Mouse (Mus musculus) effector memory CD4-positive, alpha-beta T cell, adult 5 months (primary cell): ENCODE data around the gene Prss8. TPM values are rescaled to one million over a fixed set of nuclear protein-coding genes. Genes with fewer than 3 reads are reported as not detected.

Experiments
- polyA plus RNA-seq: library from polyadenylated mRNA; unstranded; fragments of 100-300 nt; shearing (Covaris generic); gene quantifications from one replicate; pipeline ENCODE4 v1.2.1, GENCODE M21; 2017

Prss8 gene
- not detected for polyA plus RNA-seq

GRCm38 (mm10) chr7:127929923-127930322 is at the start of gene Prss8:
TSS of gene Prss8 (minus strand) at chr7:127930104.

GRCm38 (mm10) chr7:127967004-127967921 is 37.4 kb upstream of the Prss8 start, which contains the start of gene Fus:
TSS of gene Fus (plus strand) at chr7:127967457.

GRCm38 (mm10) chr7:127946470-127947023 is 16.6 kb upstream of the Prss8 start, which contains the start of gene Prss36:
TSS of gene Prss36 (minus strand) at chr7:127946725.

GRCm38 (mm10) chr7:127912190-127912871 is 17.6 kb downstream of the Prss8 start, which contains the start of gene Kat8:
TSS of gene Kat8 (plus strand) at chr7:127912516.

GRCm38 (mm10) chr7:127903971-127904796 is 25.7 kb downstream of the Prss8 start, which contains the start of gene Bckdk:
TSS of gene Bckdk (plus strand) at chr7:127904082.

DNA sequence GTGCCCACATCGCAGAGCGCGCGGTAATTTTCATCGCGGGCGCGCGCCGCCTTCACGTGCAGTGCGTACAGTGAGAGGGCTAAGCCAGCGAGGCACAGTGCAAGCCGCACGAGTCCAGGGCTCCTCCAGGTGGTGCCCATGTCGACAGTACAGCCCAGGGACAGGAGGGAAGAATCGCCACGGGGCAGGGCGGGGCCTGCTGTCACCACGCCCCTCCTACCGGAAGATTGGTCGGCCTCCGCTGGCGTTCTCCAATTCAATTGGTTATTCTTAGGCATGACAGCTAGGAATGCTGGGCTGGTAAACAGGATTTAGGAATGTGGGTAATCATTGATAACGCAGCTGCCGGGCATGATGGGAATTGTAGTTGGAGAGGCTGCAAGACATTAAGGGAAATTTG is 34.5 kb downstream of the Prss8 start, which contains the start of the genes Gm21974 and Vkorc1:
Gene Gm21974, minus strand, starts transcription at position 13 of the 400 bp plus-strand sequence.
Gene Vkorc1, minus strand, starts transcription at position 176 of the 400 bp plus-strand sequence.

DNA sequence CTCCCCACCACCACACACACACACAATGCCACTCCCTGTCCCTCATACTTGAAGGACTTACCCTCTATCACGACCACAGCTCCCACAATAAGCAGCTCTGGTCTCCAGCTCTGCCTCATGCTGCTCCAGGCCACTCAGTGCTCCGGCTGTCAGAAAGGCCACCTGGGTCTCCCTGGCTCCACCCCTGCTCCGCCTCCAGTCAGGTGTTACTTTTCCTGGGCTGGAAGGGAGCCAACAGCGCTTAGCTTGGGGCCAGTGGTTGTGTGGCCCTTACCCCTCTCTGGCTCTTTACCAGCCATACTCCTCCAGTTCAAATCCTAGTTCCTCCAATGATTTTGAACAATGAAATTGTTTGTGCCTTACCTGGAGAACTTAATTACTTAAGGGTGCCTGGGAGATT is 39.1 kb downstream of the Prss8 start, which contains the start of gene Prss53:
Gene Prss53, minus strand, starts transcription at position 173 of the 400 bp plus-strand sequence.

GRCm38 (mm10) chr7:127876467-127877348 is 53.2 kb downstream of the Prss8 start, which contains the start of gene Zfp668:
TSS of gene Zfp668 (minus strand) at chr7:127876828.

DNA sequence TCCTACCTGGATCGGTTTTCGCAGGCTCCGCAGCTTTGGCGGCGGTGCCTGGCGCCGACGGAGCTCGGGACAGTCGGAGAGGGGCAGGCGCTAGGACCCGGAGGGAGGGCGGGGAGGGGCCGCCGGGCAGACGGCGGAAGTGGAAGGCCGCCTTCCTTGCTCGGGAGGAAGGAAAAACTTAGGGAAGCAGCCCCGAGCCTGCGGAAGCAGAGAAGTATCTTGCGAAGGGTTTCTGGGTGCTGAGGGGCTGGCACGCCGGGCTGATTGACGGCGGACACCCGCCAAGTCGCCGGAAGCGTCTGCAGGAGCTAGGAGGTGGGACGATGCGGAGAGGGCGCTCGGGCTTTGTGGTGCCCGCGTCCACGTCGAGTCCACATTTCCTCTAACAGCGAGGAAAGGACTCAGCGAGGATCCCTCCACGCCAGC is 53.9 kb downstream of the Prss8 start, which contains the start of gene Zfp646:
Gene Zfp646, plus strand, starts transcription at position 181 of the 426 bp plus-strand sequence.

Other genes starting within 250 kb of the Prss8 start
- 59.3 TPM for gene Bcl7c, start 221.2 kb downstream of the Prss8 start, polyA plus RNA-seq
- gene Ctf1, start 217.4 kb downstream of the Prss8 start, polyA plus RNA-seq: not detected
- gene Ctf2, start 197.9 kb downstream of the Prss8 start, polyA plus RNA-seq: not detected
- gene Fbxl19, start 185.6 kb downstream of the Prss8 start, polyA plus RNA-seq: 0.71 TPM
- 10.5 TPM for gene Orai3, start 160.3 kb downstream of the Prss8 start, polyA plus RNA-seq
- gene Setd1a, start 153.4 kb downstream of the Prss8 start, polyA plus RNA-seq: 7.5 TPM
- gene Gm49388, start 144.5 kb downstream of the Prss8 start, polyA plus RNA-seq: not detected
- 0.79 TPM for gene Hsd3b7, start 129.5 kb downstream of the Prss8 start, polyA plus RNA-seq
- gene Stx4a, start 105.8 kb downstream of the Prss8 start, polyA plus RNA-seq: 111 TPM
- gene Stx1b, start 105.6 kb downstream of the Prss8 start, polyA plus RNA-seq: 0.41 TPM
- gene Zfp646, start 53.9 kb downstream of the Prss8 start, polyA plus RNA-seq: 25.8 TPM
- gene Zfp668, start 53.3 kb downstream of the Prss8 start, polyA plus RNA-seq: 9.0 TPM
- gene Prss53, start 39.1 kb downstream of the Prss8 start, polyA plus RNA-seq: 0.51 TPM
- gene Gm21974, start 34.6 kb downstream of the Prss8 start, polyA plus RNA-seq: not detected
- 47.2 TPM for gene Vkorc1, start 34.5 kb downstream of the Prss8 start, polyA plus RNA-seq
- gene Bckdk, start 26.0 kb downstream of the Prss8 start, polyA plus RNA-seq: 39.1 TPM
- gene Kat8, start 17.6 kb downstream of the Prss8 start, polyA plus RNA-seq: 32.7 TPM
- gene Prss36, start 16.6 kb upstream of the Prss8 start, polyA plus RNA-seq: 1.7 TPM
- 253 TPM for gene Fus, start 37.4 kb upstream of the Prss8 start, polyA plus RNA-seq
- 95.9 TPM for gene Pycard, start 63.8 kb upstream of the Prss8 start, polyA plus RNA-seq
- gene Trim72, start 73.8 kb upstream of the Prss8 start, polyA plus RNA-seq: not detected
- 0.39 TPM for gene Itgam, start 132.5 kb upstream of the Prss8 start, polyA plus RNA-seq
- gene Gm49368, start 132.6 kb upstream of the Prss8 start, polyA plus RNA-seq: not detected
- 0.72 TPM for gene Itgax, start 199.4 kb upstream of the Prss8 start, polyA plus RNA-seq
- gene Itgad, start 224.3 kb upstream of the Prss8 start, polyA plus RNA-seq: 0.26 TPM